8 mouse cellular contexts compared by ENCODE assay signal in genomic region chr1:24677706-24678105, GRCm38 (mm10). TPM values are rescaled to one million over a fixed set of nuclear protein-coding genes. Genes with fewer than 3 reads are reported as not detected.
DNase-seq lines count a peak whose midpoint lies in the region; ATAC-seq and TF ChIP-seq lines count a peak whose summit lies in the region.

No protein-coding gene starts in this region.

- H3K4me2 ChIP-seq in embryonic facial prominence, embryonic 13.5 days, result peak overlapping the region; percentile 64
- H3K4me2 ChIP-seq in intestine, postnatal 0 days (replicated peaks; ENCODE audit: low read depth), result peak overlapping the region; percentile 77

- DNase-seq in gastrocnemius, adult 18-20 months (ENCODE audit: low spot score), result peak; percentile 14
- DNase-seq in gastrocnemius, postnatal 36 days, result no peak
- DNase-seq in midbrain, embryonic 10.5 days (ENCODE audit: low spot score), result no peak
- DNase-seq in frontal cortex, adult 2 months (ENCODE audit: extremely low spot score in 1 of 2, low spot score in 1 of 2), result no peak
- no peak for DNase-seq in ovary, postnatal 10 days (ENCODE audit: low spot score)

- H3K9ac ChIP-seq in embryonic facial prominence, embryonic 13.5 days, result peak overlapping the region; percentile 86; the same call in 1 of the 2 replicates
- no peak overlapping the region for H3K9ac ChIP-seq in intestine, postnatal 0 days (ENCODE audit: low read depth, low read length)

- no peaks in the 10 kb centered on the region for H3K36me3 ChIP-seq in embryonic facial prominence, embryonic 13.5 days
- H3K36me3 ChIP-seq in intestine, postnatal 0 days (ENCODE audit: control insufficient read depth, insufficient read depth), result no peaks in the 10 kb centered on the region
- H3K36me3 ChIP-seq in midbrain, embryonic 10.5 days, result 0 out of 2 replicates have a peak, but pooled peaks cover 2% of the 10 kb centered on the region

- no peak for TF ChIP-seq CTCF in intestine, postnatal 0 days (IDR thresholded peaks at IDR 0.05; ENCODE audit: low read depth)

- H3K4me1 ChIP-seq in embryonic facial prominence, embryonic 13.5 days, result peaks cover 8% of the 10 kb centered on the region
- H3K4me1 ChIP-seq in intestine, postnatal 0 days (replicated peaks; ENCODE audit: control insufficient read depth, insufficient read depth, low read length), result 0 out of 2 replicates have a peak, but pooled peaks cover 3% of the 10 kb centered on the region
- H3K4me1 ChIP-seq in midbrain, embryonic 10.5 days, result peaks cover 11% of the 10 kb centered on the region

- H3K4me3 ChIP-seq in embryonic facial prominence, embryonic 13.5 days, result peak overlapping the region; percentile 76
- peak overlapping the region; percentile 99 for H3K4me3 ChIP-seq in intestine, postnatal 0 days (ENCODE audit: low read depth, low read length)
- H3K4me3 ChIP-seq in midbrain, embryonic 10.5 days, result peak overlapping the region; percentile 83

- ATAC-seq in CD4-positive, CD25-positive, alpha-beta regulatory T cell, adult 4 months, result peak; percentile 4
- ATAC-seq in embryonic facial prominence, embryonic 13.5 days (ENCODE audit: insufficient number of reproducible peaks, insufficient read depth, low FRiP score, low TSS enrichment, low read depth), result 0 out of 2 replicates have a peak, but pooled peaks have one; percentile 0
- ATAC-seq in intestine, postnatal 0 days, result no peak

- intact Hi-C loops in gastrocnemius, postnatal 36 days (cut with DNase I), result no loop called here

- H3K27ac ChIP-seq in embryonic facial prominence, embryonic 13.5 days, result no peak overlapping the region
- no peak overlapping the region for H3K27ac ChIP-seq in intestine, postnatal 0 days (ENCODE audit: low read depth, low read length)
- H3K27ac ChIP-seq in midbrain, embryonic 10.5 days (replicated peaks), result no peak overlapping the region

- H3K27me3 ChIP-seq in embryonic facial prominence, embryonic 13.5 days, result no peaks in the 10 kb centered on the region
- H3K27me3 ChIP-seq in intestine, postnatal 0 days (replicated peaks; ENCODE audit: control insufficient read depth, insufficient read depth, low read length), result no peaks in the 10 kb centered on the region
- no peaks in the 10 kb centered on the region for H3K27me3 ChIP-seq in midbrain, embryonic 10.5 days (ENCODE audit: low read depth, poor library complexity, severe bottlenecking)

- no peaks in the 10 kb centered on the region for H3K9me3 ChIP-seq in embryonic facial prominence, embryonic 13.5 days
- H3K9me3 ChIP-seq in intestine, postnatal 0 days (ENCODE audit: control insufficient read depth), result no peaks in the 10 kb centered on the region
- H3K9me3 ChIP-seq in midbrain, embryonic 10.5 days (replicated peaks), result no peaks in the 10 kb centered on the region

- 80% methylated on average over 9 of the region's 9 CpGs for WGBS in embryonic facial prominence, embryonic 13.5 days
- 54% methylated on average over 9 of the region's 9 CpGs for WGBS in intestine, postnatal 0 days
- WGBS in midbrain, embryonic 10.5 days, result 93% methylated on average over 9 of the region's 9 CpGs

RNA-seq across cellular contexts. Expression of gene Lmbrd1, which starts 0.7 kb away (rescaled TPM):
- 10 to 100 TPM; 30.3 to 32.1 TPM for total RNA-seq in gastrocnemius, adult 18-20 months (2021)
- 10 to 100 TPM; 27.4 to 29.0 TPM for total RNA-seq in gastrocnemius, postnatal 36 days (2021)
- 100 to 1,000 TPM in 1 of 2 experiments, 10 to 100 TPM in 1; 66.4 to 124 TPM for polyA plus RNA-seq in CD4-positive, CD25-positive, alpha-beta regulatory T cell, adult 4 months (2017; shearing (Covaris generic))
- polyA plus RNA-seq in embryonic facial prominence, embryonic 13.5 days (2015; fragmentation: Nextera tagmentation; extraction: Ambion mirVana), result 32.6 and 39.7 TPM in 2 replicates
- polyA plus RNA-seq in intestine, postnatal 0 days (2015; fragmentation: Nextera tagmentation; extraction: Ambion mirVana), result 68.8 and 73.7 TPM in 2 replicates
- 24.4 and 26.9 TPM in 2 replicates for polyA plus RNA-seq in midbrain, embryonic 10.5 days (2016; fragmentation: Nextera tagmentation; extraction: Ambion mirVana)
- polyA plus RNA-seq in frontal cortex, adult 2 months (2012; rRNA removed), result 85.9 and 95.8 TPM in 2 replicates
